In genomic region chr2:32248377-32249361, GRCm38 (mm10) we compare ENCODE assay signal across 15 mouse cellular contexts. TPM values are rescaled to one million over a fixed set of nuclear protein-coding genes. Genes with fewer than 3 reads are reported as not detected.
DNase-seq lines count a peak whose midpoint lies in the region; ATAC-seq and TF ChIP-seq lines count a peak whose summit lies in the region.
"Had no signal": no experiment of that assay in that cellular context is flagged by ENCODE, and none has a peak within 500 bp of the region (broad histone marks: within the 10 kb centered on the region; RNA-seq: fewer than 3 reads in every experiment).

No protein-coding gene starts in this region.

- DNase-seq in adrenal gland, adult (ENCODE audit: inconsistent age in 2 of 2, low spot score in 1 of 2) = peak; percentile 55 to 86
- no peak for DNase-seq in adrenal gland, postnatal 4 days (ENCODE audit: low spot score in 2 of 2)
- no peak for DNase-seq in lung, adult 2 months
- DNase-seq in kidney, postnatal 14 days = peak; percentile 23
- DNase-seq in embryo, embryonic 10.5 days (ENCODE audit: low spot score) = no peak
- no peak for DNase-seq in forebrain, postnatal 0 days
- DNase-seq: right cerebral cortex, postnatal 4 days; thymus, postnatal 36 days had no signal

- peaks cover 3% of the 10 kb centered on the region; the same call in 1 of the 2 replicates for H3K4me1 ChIP-seq in lung, embryonic 16.5 days (replicated peaks; ENCODE audit: control insufficient read depth, insufficient read depth, low read length)
- peaks cover 6% of the 10 kb centered on the region for H3K4me1 ChIP-seq in lung, adult 2 months (ENCODE audit: control insufficient read depth, insufficient read depth, low read length)
- no peaks in the 10 kb centered on the region for H3K4me1 ChIP-seq in midbrain, embryonic 16.5 days (ENCODE audit: control insufficient read depth, insufficient read depth, low read length)
- no peaks in the 10 kb centered on the region for H3K4me1 ChIP-seq in forebrain, postnatal 0 days (ENCODE audit: insufficient read depth)
- H3K4me1 ChIP-seq: limb, embryonic 13.5 days had no signal

- no peak overlapping the region for H3K9ac ChIP-seq in lung, embryonic 16.5 days (ENCODE audit: low read length)
- no peak overlapping the region for H3K9ac ChIP-seq in midbrain, embryonic 16.5 days (ENCODE audit: low read depth, low read length)
- H3K9ac ChIP-seq in forebrain, postnatal 0 days = no peak overlapping the region
- H3K9ac ChIP-seq: limb, embryonic 13.5 days had no signal

- no peaks in the 10 kb centered on the region for H3K9me3 ChIP-seq in lung, embryonic 16.5 days (ENCODE audit: control insufficient read depth, low read length)
- no peaks in the 10 kb centered on the region for H3K9me3 ChIP-seq in midbrain, embryonic 16.5 days (replicated peaks; ENCODE audit: control insufficient read depth, low read length, poor library complexity, severe bottlenecking)
- H3K9me3 ChIP-seq in forebrain, postnatal 0 days (ENCODE audit: low read length) = no peaks in the 10 kb centered on the region
- H3K9me3 ChIP-seq: limb, embryonic 13.5 days had no signal

- no peak overlapping the region for H3K4me3 ChIP-seq in lung, embryonic 16.5 days (ENCODE audit: low read length)
- H3K4me3 ChIP-seq in lung, adult 2 months (replicated peaks; ENCODE audit: extremely low read depth, low read depth, low read length) = no peak overlapping the region
- no peak overlapping the region for H3K4me3 ChIP-seq in midbrain, embryonic 16.5 days (ENCODE audit: low read depth, low read length)
- H3K4me3 ChIP-seq in forebrain, postnatal 0 days (ENCODE audit: low read depth, low read length) = no peak overlapping the region
- H3K4me3 ChIP-seq: limb, embryonic 13.5 days had no signal

- H3K27me3 ChIP-seq in lung, embryonic 16.5 days (ENCODE audit: control insufficient read depth, insufficient read depth, low read depth, low read length) = no peaks in the 10 kb centered on the region
- H3K27me3 ChIP-seq in midbrain, embryonic 16.5 days (ENCODE audit: control insufficient read depth, insufficient read depth, low read depth, low read length) = no peaks in the 10 kb centered on the region
- H3K27me3 ChIP-seq in forebrain, postnatal 0 days (ENCODE audit: insufficient read depth, low read length) = no peaks in the 10 kb centered on the region
- H3K27me3 ChIP-seq: limb, embryonic 13.5 days; Patski had no signal

- peak; percentile 44; the same call in 1 of the 2 replicates for ATAC-seq in lung, embryonic 16.5 days (ENCODE audit: low read depth)
- no peak for ATAC-seq in midbrain, embryonic 16.5 days
- no peak for ATAC-seq in forebrain, postnatal 0 days
- ATAC-seq: forebrain, embryonic 14.5 days; hindbrain, postnatal 0 days; Patski had no signal

- H3K27ac ChIP-seq in lung, embryonic 16.5 days (ENCODE audit: low read length) = 0 out of 2 replicates have a peak overlapping the region, but pooled peaks have one; percentile 13
- no peak overlapping the region for H3K27ac ChIP-seq in midbrain, embryonic 16.5 days (ENCODE audit: low read length)
- no peak overlapping the region for H3K27ac ChIP-seq in forebrain, postnatal 0 days (ENCODE audit: low read depth, low read length)
- H3K27ac ChIP-seq: hindbrain, postnatal 0 days; limb, embryonic 13.5 days had no signal

- TF ChIP-seq CTCF in lung, adult 2 months (IDR thresholded peaks at IDR 0.05; ENCODE audit: insufficient read depth, low read length) = no peak
- no peak for TF ChIP-seq CTCF in forebrain, postnatal 0 days (IDR thresholded peaks at IDR 0.05; ENCODE audit: low read depth)

- H3K36me3 ChIP-seq in lung, embryonic 16.5 days (ENCODE audit: control insufficient read depth, insufficient read depth, low read length) = peaks cover 13% of the 10 kb centered on the region
- H3K36me3 ChIP-seq in midbrain, embryonic 16.5 days (ENCODE audit: control insufficient read depth, insufficient read depth, low read length) = peaks cover 35% of the 10 kb centered on the region
- peaks cover 76% of the 10 kb centered on the region for H3K36me3 ChIP-seq in forebrain, postnatal 0 days (ENCODE audit: insufficient read depth)

- H3K4me2 ChIP-seq in lung, embryonic 16.5 days (ENCODE audit: low read depth, low read length) = no peak overlapping the region
- no peak overlapping the region for H3K4me2 ChIP-seq in midbrain, embryonic 16.5 days (ENCODE audit: low read length)
- H3K4me2 ChIP-seq in forebrain, postnatal 0 days (ENCODE audit: low read depth) = no peak overlapping the region
- H3K4me2 ChIP-seq: limb, embryonic 13.5 days; midbrain, embryonic 11.5 days had no signal

- no peak for TF ChIP-seq POLR2A in lung, adult 2 months (IDR thresholded peaks at IDR 0.05; ENCODE audit: borderline replicate concordance, extremely low read depth, low read depth, low read length)

- 69% methylated on average over 10 of the region's 10 CpGs for WGBS in lung, embryonic 16.5 days
- WGBS in lung, adult 2 months = 70% methylated on average over 10 of the region's 10 CpGs
- WGBS in midbrain, embryonic 16.5 days = 86% methylated on average over 10 of the region's 10 CpGs
- WGBS in forebrain, postnatal 0 days = 78% methylated on average over 10 of the region's 10 CpGs

RNA-seq across cellular contexts. Expression of gene Uck1, which starts 11.3 kb away (rescaled TPM):
- total RNA-seq in adrenal gland, postnatal 4 days (2021) = 10 to 100 TPM; 88.3 to 98.2 TPM
- 60.8 and 63.8 TPM in 2 replicates for polyA plus RNA-seq in lung, embryonic 16.5 days (2015; fragmentation: Nextera tagmentation; extraction: Ambion mirVana)
- 62.8 and 65.4 TPM in 2 replicates for polyA plus RNA-seq in lung, adult 2 months (2012; rRNA removed)
- polyA plus RNA-seq in midbrain, embryonic 16.5 days (2015; fragmentation: Nextera tagmentation; extraction: Ambion mirVana) = 101 and 107 TPM in 2 replicates
- total RNA-seq in forebrain, postnatal 0 days (2014; rRNA removed) = 121 and 134 TPM in 2 replicates
- 92.7 and 105 TPM in 2 replicates for polyA plus RNA-seq in forebrain, postnatal 0 days (2015; fragmentation: Nextera tagmentation; extraction: Ambion mirVana)

RNA-seq across cellular contexts. Expression of gene Pomt1, which starts 12.3 kb away (rescaled TPM):
- total RNA-seq in adrenal gland, postnatal 4 days (2021) = 10 to 100 TPM; 36.7 to 40.4 TPM
- polyA plus RNA-seq in lung, embryonic 16.5 days (2015; fragmentation: Nextera tagmentation; extraction: Ambion mirVana) = 23.0 and 24.1 TPM in 2 replicates
- polyA plus RNA-seq in lung, adult 2 months (2012; rRNA removed) = 17.9 and 21.8 TPM in 2 replicates
- 36.4 and 36.5 TPM in 2 replicates for polyA plus RNA-seq in midbrain, embryonic 16.5 days (2015; fragmentation: Nextera tagmentation; extraction: Ambion mirVana)
- 34.5 and 38.5 TPM in 2 replicates for total RNA-seq in forebrain, postnatal 0 days (2014; rRNA removed)
- 16.2 and 19.8 TPM in 2 replicates for polyA plus RNA-seq in forebrain, postnatal 0 days (2015; fragmentation: Nextera tagmentation; extraction: Ambion mirVana)

RNA-seq across cellular contexts. Expression of gene Golga2, which starts 38.5 kb away (rescaled TPM):
- total RNA-seq in adrenal gland, postnatal 4 days (2021) = 10 to 100 TPM; 78.6 to 80.4 TPM
- 25.8 and 27.9 TPM in 2 replicates for polyA plus RNA-seq in lung, embryonic 16.5 days (2015; fragmentation: Nextera tagmentation; extraction: Ambion mirVana)
- polyA plus RNA-seq in lung, adult 2 months (2012; rRNA removed) = 34.8 and 45.0 TPM in 2 replicates
- 31.8 and 35.7 TPM in 2 replicates for polyA plus RNA-seq in midbrain, embryonic 16.5 days (2015; fragmentation: Nextera tagmentation; extraction: Ambion mirVana)
- 62.2 and 64.4 TPM in 2 replicates for total RNA-seq in forebrain, postnatal 0 days (2014; rRNA removed)
- 16.3 and 22.1 TPM in 2 replicates for polyA plus RNA-seq in forebrain, postnatal 0 days (2015; fragmentation: Nextera tagmentation; extraction: Ambion mirVana)

RNA-seq across cellular contexts. Expression of gene Swi5, which starts 39.2 kb away (rescaled TPM):
- total RNA-seq in adrenal gland, postnatal 4 days (2021) = 100 to 1,000 TPM; 225 to 237 TPM
- 396 and 415 TPM in 2 replicates for polyA plus RNA-seq in lung, embryonic 16.5 days (2015; fragmentation: Nextera tagmentation; extraction: Ambion mirVana)
- 110 and 135 TPM in 2 replicates for polyA plus RNA-seq in lung, adult 2 months (2012; rRNA removed)
- 392 and 415 TPM in 2 replicates for polyA plus RNA-seq in midbrain, embryonic 16.5 days (2015; fragmentation: Nextera tagmentation; extraction: Ambion mirVana)
- 290 and 323 TPM in 2 replicates for total RNA-seq in forebrain, postnatal 0 days (2014; rRNA removed)
- 407 and 445 TPM in 2 replicates for polyA plus RNA-seq in forebrain, postnatal 0 days (2015; fragmentation: Nextera tagmentation; extraction: Ambion mirVana)

Comparison
In these comparisons a context has a peak if more than half of its experiments do, and no peak if none do; other contexts are left out.
1. DNase-seq: peak in adrenal gland, adult (2 of 2) and kidney, postnatal 14 days (single experiment); none in adrenal gland, postnatal 4 days (0 of 2), lung, adult 2 months (single experiment), embryo, embryonic 10.5 days (single experiment) and forebrain, postnatal 0 days (single experiment).